Mouse (Mus musculus): Measurements from ENCODE around the gene Primpol. TPM values are rescaled to one million over a fixed set of nuclear protein-coding genes. Genes with fewer than 3 reads are reported as not detected.

The Primpol gene
- polyA plus RNA-seq, 1 experiment from 2014 or later = 10.7 TPM

DNA sequence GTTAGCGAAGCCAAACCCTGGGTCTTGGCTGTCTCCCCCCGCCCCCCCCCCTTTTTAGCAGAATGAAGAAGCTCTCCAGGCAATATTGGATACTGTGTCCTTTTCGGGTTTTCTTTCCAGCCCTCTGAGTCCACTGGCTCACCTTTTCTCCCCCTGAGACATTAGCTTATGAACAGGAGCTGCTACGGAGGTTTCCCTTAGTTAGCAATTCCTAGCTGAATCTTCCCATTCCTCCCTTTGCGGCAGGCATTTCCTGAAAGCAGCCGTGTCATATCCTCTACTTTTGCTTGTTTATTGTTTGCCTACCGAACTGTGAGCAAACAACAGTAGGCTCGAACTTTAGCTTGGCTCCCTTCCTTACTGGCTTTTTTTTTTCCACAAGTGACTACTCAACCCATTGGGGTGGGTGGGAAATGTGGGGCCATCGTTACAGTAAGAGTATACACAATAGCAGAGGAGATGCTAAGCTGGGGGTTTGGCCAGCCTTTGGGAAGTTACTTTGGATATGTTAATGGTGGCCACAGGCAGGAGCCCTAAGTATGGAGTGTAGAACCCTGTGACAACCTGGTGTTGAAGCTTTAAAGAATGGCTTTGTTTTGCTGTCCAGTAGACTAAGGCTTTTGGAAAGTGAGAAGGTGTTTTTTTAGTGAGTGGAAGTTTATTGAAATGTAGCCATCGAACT lies 1.8 kb upstream of the Primpol start:
- Histone ChIP-seq H3K4me2 (ENCODE audit: low read length) (peak overlapping the region; percentile 88), H3K4me1 (ENCODE audit: control insufficient read depth in 2 of 2, insufficient read depth in 2 of 2, low read length in 2 of 2) (peaks cover 4 to 9% of the 10 kb centered on the region in 2 experiments; a peak in 3 of 4 replicates), H3K4me3 (ENCODE audit: control insufficient read depth in 1 of 2, insufficient read depth in 1 of 2, low read depth in 1 of 2, low read length in 2 of 2) (peak overlapping the region; percentile 88 to 96), H3K36me3 (ENCODE audit: control insufficient read depth, insufficient read depth, low read length) (no peaks in the 10 kb centered on the region), H3K27me3 (ENCODE audit: control insufficient read depth, insufficient read depth, low read length) (no peaks in the 10 kb centered on the region), H3K9me3 (ENCODE audit: control insufficient read depth, low read length) (no peaks in the 10 kb centered on the region), H3K9ac (ENCODE audit: low read length) (peak overlapping the region; percentile 93), H3K27ac (replicated peaks in 1 of 2; ENCODE audit: control insufficient read depth in 1 of 2, insufficient read depth in 1 of 2, low read depth in 2 of 2, low read length in 2 of 2) (no peak overlapping the region)
- 12% methylated on average over 10 of the region's 10 CpGs for WGBS
- ATAC-seq (ENCODE audit: insufficient number of reproducible peaks, insufficient read depth, low FRiP score, low read depth) = no peak

GRCm38 (mm10) chr8:46617690-46618620 lies 943 bp upstream of the Primpol start:
- Histone ChIP-seq H3K9me3 (ENCODE audit: control insufficient read depth, low read length) (no peaks in the 10 kb centered on the region), H3K9ac (ENCODE audit: low read length) (peak overlapping the region; percentile 93), H3K27ac (replicated peaks in 1 of 2; ENCODE audit: control insufficient read depth in 1 of 2, insufficient read depth in 1 of 2, low read depth in 2 of 2, low read length in 2 of 2) (peak overlapping the region; percentile 87 to 91), H3K36me3 (ENCODE audit: control insufficient read depth, insufficient read depth, low read length) (no peaks in the 10 kb centered on the region), H3K4me2 (ENCODE audit: low read length) (peak overlapping the region; percentile 88), H3K4me3 (ENCODE audit: control insufficient read depth in 1 of 2, insufficient read depth in 1 of 2, low read depth in 1 of 2, low read length in 2 of 2) (peak overlapping the region; percentile 88 to 96), H3K27me3 (ENCODE audit: control insufficient read depth, insufficient read depth, low read length) (no peaks in the 10 kb centered on the region), H3K4me1 (ENCODE audit: control insufficient read depth in 2 of 2, insufficient read depth in 2 of 2, low read length in 2 of 2) (peaks cover 4 to 9% of the 10 kb centered on the region in 2 experiments; a peak in 3 of 4 replicates)
- under 1% methylated on average over 38 of the region's 38 CpGs for WGBS
- peak; percentile 58 for ATAC-seq (ENCODE audit: insufficient number of reproducible peaks, insufficient read depth, low FRiP score, low read depth)

GRCm38 (mm10) chr8:46615936-46616335 lies 1.1 kb downstream of the Primpol start:
- ATAC-seq (ENCODE audit: insufficient number of reproducible peaks, insufficient read depth, low FRiP score, low read depth) = no peak
- Histone ChIP-seq H3K4me3 (ENCODE audit: control insufficient read depth in 1 of 2, insufficient read depth in 1 of 2, low read depth in 1 of 2, low read length in 2 of 2) (no peak overlapping the region), H3K9me3 (ENCODE audit: control insufficient read depth, low read length) (no peaks in the 10 kb centered on the region), H3K4me1 (ENCODE audit: control insufficient read depth in 2 of 2, insufficient read depth in 2 of 2, low read length in 2 of 2) (peaks cover 4 to 9% of the 10 kb centered on the region in 2 experiments; a peak in 3 of 4 replicates), H3K36me3 (ENCODE audit: control insufficient read depth, insufficient read depth, low read length) (peaks cover 3% of the 10 kb centered on the region; the same call in 1 of the 2 replicates), H3K27ac (replicated peaks in 1 of 2; ENCODE audit: control insufficient read depth in 1 of 2, insufficient read depth in 1 of 2, low read depth in 2 of 2, low read length in 2 of 2) (no peak overlapping the region), H3K9ac (ENCODE audit: low read length) (no peak overlapping the region), H3K27me3 (ENCODE audit: control insufficient read depth, insufficient read depth, low read length) (no peaks in the 10 kb centered on the region), H3K4me2 (ENCODE audit: low read length) (peak overlapping the region; percentile 88)
- 62% methylated on average over 8 of the region's 8 CpGs for WGBS

- 65% methylated on average over 4 of the region's 4 CpGs for WGBS
- H3K4me1 ChIP-seq (ENCODE audit: control insufficient read depth in 2 of 2, insufficient read depth in 2 of 2, low read length in 2 of 2) = peaks cover under 1 to 4% of the 10 kb centered on the region in 2 experiments; a peak in 2 of 4 replicates
- H3K27me3 ChIP-seq (ENCODE audit: control insufficient read depth, insufficient read depth, low read length) = no peaks in the 10 kb centered on the region
- ATAC-seq (ENCODE audit: insufficient number of reproducible peaks, insufficient read depth, low FRiP score, low read depth) = no peak
- H3K9ac ChIP-seq (ENCODE audit: low read length) = no peak overlapping the region
- H3K4me3 ChIP-seq (ENCODE audit: control insufficient read depth in 1 of 2, insufficient read depth in 1 of 2, low read depth in 1 of 2, low read length in 2 of 2) = no peak overlapping the region
- H3K4me2 ChIP-seq (ENCODE audit: low read length) = no peak overlapping the region
- no peak overlapping the region; a peak in 1 of 4 replicates for H3K27ac ChIP-seq (replicated peaks in 1 of 2; ENCODE audit: control insufficient read depth in 1 of 2, insufficient read depth in 1 of 2, low read depth in 2 of 2, low read length in 2 of 2)
- no peaks in the 10 kb centered on the region for H3K9me3 ChIP-seq (ENCODE audit: control insufficient read depth, low read length)
- H3K36me3 ChIP-seq (ENCODE audit: control insufficient read depth, insufficient read depth, low read length) = peaks cover 9% of the 10 kb centered on the region
Observed at GRCm38 (mm10) chr8:46613377-46613776, 3.6 kb downstream of the Primpol start.

DNA sequence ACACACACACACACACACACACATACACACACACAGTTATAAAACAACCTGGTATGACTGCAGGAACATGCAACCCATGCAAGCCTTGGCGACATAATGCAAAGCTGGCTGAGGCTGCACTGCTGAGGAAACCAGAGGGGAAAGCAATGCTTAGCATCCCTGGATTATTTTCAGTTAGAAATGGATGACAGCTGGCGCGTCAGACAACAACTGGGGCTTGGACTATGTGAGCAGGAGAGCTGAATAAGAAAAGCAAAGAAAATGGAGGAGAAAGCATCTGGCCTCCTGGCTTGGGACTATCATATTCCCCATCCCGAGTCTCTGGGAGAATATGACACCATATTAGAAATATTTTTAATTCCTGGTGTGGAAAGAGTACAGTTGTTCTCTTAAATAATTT lies 4.1 kb downstream of the Primpol start:
- Histone ChIP-seq H3K4me3 (ENCODE audit: control insufficient read depth in 1 of 2, insufficient read depth in 1 of 2, low read depth in 1 of 2, low read length in 2 of 2) (no peak overlapping the region), H3K27ac (replicated peaks in 1 of 2; ENCODE audit: control insufficient read depth in 1 of 2, insufficient read depth in 1 of 2, low read depth in 2 of 2, low read length in 2 of 2) (no peak overlapping the region), H3K9ac (ENCODE audit: low read length) (no peak overlapping the region), H3K36me3 (ENCODE audit: control insufficient read depth, insufficient read depth, low read length) (peaks cover 14% of the 10 kb centered on the region), H3K27me3 (ENCODE audit: control insufficient read depth, insufficient read depth, low read length) (no peaks in the 10 kb centered on the region), H3K9me3 (ENCODE audit: control insufficient read depth, low read length) (no peaks in the 10 kb centered on the region), H3K4me1 (ENCODE audit: control insufficient read depth in 2 of 2, insufficient read depth in 2 of 2, low read length in 2 of 2) (peaks cover 0 to 4% of the 10 kb centered on the region in 2 experiments; a peak in 1 of 4 replicates), H3K4me2 (ENCODE audit: low read length) (no peak overlapping the region)
- WGBS = 78% methylated on average over 4 of the region's 4 CpGs
- ATAC-seq (ENCODE audit: insufficient number of reproducible peaks, insufficient read depth, low FRiP score, low read depth) = no peak

- Histone ChIP-seq H3K4me3 (ENCODE audit: control insufficient read depth in 1 of 2, insufficient read depth in 1 of 2, low read depth in 1 of 2, low read length in 2 of 2) (no peak overlapping the region), H3K27me3 (ENCODE audit: control insufficient read depth, insufficient read depth, low read length) (no peaks in the 10 kb centered on the region), H3K27ac (replicated peaks in 1 of 2; ENCODE audit: control insufficient read depth in 1 of 2, insufficient read depth in 1 of 2, low read depth in 2 of 2, low read length in 2 of 2) (no peak overlapping the region; a peak in 1 of 4 replicates), H3K36me3 (ENCODE audit: control insufficient read depth, insufficient read depth, low read length) (peaks cover 22% of the 10 kb centered on the region), H3K4me2 (ENCODE audit: low read length) (no peak overlapping the region; the same call in 1 of the 2 replicates), H3K9me3 (ENCODE audit: control insufficient read depth, low read length) (no peaks in the 10 kb centered on the region), H3K4me1 (ENCODE audit: control insufficient read depth in 2 of 2, insufficient read depth in 2 of 2, low read length in 2 of 2) (peaks cover 0 to 3% of the 10 kb centered on the region in 2 experiments; a peak in 1 of 4 replicates), H3K9ac (ENCODE audit: low read length) (no peak overlapping the region)
- ATAC-seq (ENCODE audit: insufficient number of reproducible peaks, insufficient read depth, low FRiP score, low read depth) = no peak
- WGBS = 73% methylated on average over 8 of the region's 8 CpGs
Observed at GRCm38 (mm10) chr8:46611557-46611956, 5.5 kb downstream of the Primpol start.

GRCm38 (mm10) chr8:46606930-46607329 lies 10.1 kb downstream of the Primpol start:
- Histone ChIP-seq H3K36me3 (ENCODE audit: control insufficient read depth, insufficient read depth, low read length) (peaks cover 38% of the 10 kb centered on the region), H3K27ac (replicated peaks in 1 of 2; ENCODE audit: control insufficient read depth in 1 of 2, insufficient read depth in 1 of 2, low read depth in 2 of 2, low read length in 2 of 2) (no peak overlapping the region), H3K9ac (ENCODE audit: low read length) (no peak overlapping the region), H3K4me2 (ENCODE audit: low read length) (no peak overlapping the region), H3K9me3 (ENCODE audit: control insufficient read depth, low read length) (no peaks in the 10 kb centered on the region), H3K4me3 (ENCODE audit: control insufficient read depth in 1 of 2, insufficient read depth in 1 of 2, low read depth in 1 of 2, low read length in 2 of 2) (no peak overlapping the region), H3K4me1 (ENCODE audit: control insufficient read depth in 2 of 2, insufficient read depth in 2 of 2, low read length in 2 of 2) (no peaks in the 10 kb centered on the region), H3K27me3 (ENCODE audit: control insufficient read depth, insufficient read depth, low read length) (no peaks in the 10 kb centered on the region)
- ATAC-seq (ENCODE audit: insufficient number of reproducible peaks, insufficient read depth, low FRiP score, low read depth) = no peak
- 81% methylated on average over 1 of the region's 1 CpGs for WGBS

Measured in heart, embryonic 14.5 days (tissue).